Mouse (Mus musculus): ENCODE measurements around the gene Acox2. TPM values are rescaled to one million over a fixed set of nuclear protein-coding genes. Genes with fewer than 3 reads are reported as not detected.

The Acox2 gene
- polyA plus RNA-seq, 1 experiment: not detected

DNA sequence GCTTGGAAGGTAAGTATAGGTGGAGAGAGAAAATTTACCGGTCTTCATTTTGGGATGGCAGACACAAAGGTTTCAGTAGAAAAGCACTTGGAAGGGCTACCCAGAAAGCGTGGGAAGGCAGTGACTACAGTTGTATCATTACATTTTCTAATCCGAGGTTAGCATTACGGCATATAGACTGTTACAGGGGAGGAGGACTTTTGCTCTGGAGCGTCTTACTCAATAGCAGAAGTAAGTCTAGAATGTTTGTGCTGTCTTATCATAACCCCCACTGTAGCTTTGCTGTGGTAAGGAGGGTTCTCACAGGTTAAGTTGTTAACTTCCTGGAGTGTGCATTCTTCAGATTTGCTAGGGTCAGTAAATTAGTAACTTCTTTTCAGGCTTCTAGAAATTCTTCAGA, 43.1 kb downstream of the Acox2 start:
- no peak for TF ChIP-seq CEBPB (IDR thresholded peaks at IDR 0.05; ENCODE audit: low read depth)

DNA sequence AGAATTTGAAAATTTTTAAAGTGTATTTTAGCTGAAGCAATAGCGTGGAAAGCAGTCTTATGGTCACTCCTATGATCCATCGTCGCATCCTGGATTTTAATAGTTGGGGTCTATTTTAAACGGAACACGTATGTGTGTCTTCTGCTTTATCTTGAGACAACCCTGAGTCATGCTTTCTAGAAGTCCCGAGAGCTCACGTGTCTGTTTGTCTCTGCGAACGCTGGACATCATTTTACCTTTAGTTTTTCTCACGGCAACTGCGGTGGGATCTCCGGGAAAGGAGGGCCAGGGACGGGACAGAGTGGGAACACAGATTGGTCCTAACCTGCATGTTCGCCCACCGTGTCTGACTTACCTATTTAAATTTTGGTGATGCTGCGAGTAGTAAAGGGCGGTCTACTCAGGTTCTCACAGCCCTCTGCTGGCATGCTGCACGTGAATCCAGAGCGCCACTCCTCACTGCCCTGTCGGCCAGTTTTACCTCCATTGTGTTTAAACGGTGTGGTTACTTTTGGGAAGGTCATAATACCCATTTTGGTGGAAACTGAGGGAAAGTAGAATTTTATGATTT, 43.9 kb downstream of the Acox2 start:
- Histone ChIP-seq H3K79me3 (ENCODE audit: low read depth) (peaks cover 1% of the 10 kb centered on the region), H3K27me3 (ENCODE audit: control insufficient read depth, insufficient read depth, insufficient read length) (no peaks in the 10 kb centered on the region), H3K36me3 (ENCODE audit: control insufficient read depth, insufficient read depth) (no peaks in the 10 kb centered on the region), H3K4me3 (ENCODE audit: insufficient read depth, poor library complexity, severe bottlenecking) (no peak overlapping the region), H3K79me2 (ENCODE audit: control insufficient read depth, insufficient read depth) (peaks cover 12% of the 10 kb centered on the region), H3ac (ENCODE audit: control insufficient read depth, insufficient read length, low read depth) (no peak overlapping the region)
- TF ChIP-seq CEBPB (IDR thresholded peaks at IDR 0.05; ENCODE audit: low read depth): no peak
- TF ChIP-seq MYOG (IDR thresholded peaks at IDR 0.05; ENCODE audit: control insufficient read depth, extremely low read depth, insufficient read length): no peak
- no peak for TF ChIP-seq CTCF (IDR thresholded peaks at IDR 0.05; ENCODE audit: control insufficient read depth, insufficient read depth, insufficient read length)
- no peak for TF ChIP-seq USF1 (IDR thresholded peaks at IDR 0.05; ENCODE audit: low read depth)
- TF ChIP-seq FOSL1 (IDR thresholded peaks at IDR 0.05; ENCODE audit: insufficient read depth, low read length, poor library complexity, severe bottlenecking): no peak
- TF ChIP-seq MAX (IDR thresholded peaks at IDR 0.05): no peak
- no peak for TF ChIP-seq MYOD1 (IDR thresholded peaks at IDR 0.05; ENCODE audit: control insufficient read depth, insufficient read length, low read depth)

More for the DNA sequence above, 43.1 kb downstream of the Acox2 start:
- no peak overlapping the region for H3ac ChIP-seq (ENCODE audit: control insufficient read depth, insufficient read length, low read depth)
- peaks cover 1% of the 10 kb centered on the region for H3K79me3 ChIP-seq (ENCODE audit: low read depth)
- no peaks in the 10 kb centered on the region for H3K27me3 ChIP-seq (ENCODE audit: control insufficient read depth, insufficient read depth, insufficient read length)
- H3K36me3 ChIP-seq (ENCODE audit: control insufficient read depth, insufficient read depth): no peaks in the 10 kb centered on the region
- H3K4me3 ChIP-seq (ENCODE audit: insufficient read depth, poor library complexity, severe bottlenecking): no peak overlapping the region
- H3K79me2 ChIP-seq (ENCODE audit: control insufficient read depth, insufficient read depth): peaks cover 12% of the 10 kb centered on the region

DNA sequence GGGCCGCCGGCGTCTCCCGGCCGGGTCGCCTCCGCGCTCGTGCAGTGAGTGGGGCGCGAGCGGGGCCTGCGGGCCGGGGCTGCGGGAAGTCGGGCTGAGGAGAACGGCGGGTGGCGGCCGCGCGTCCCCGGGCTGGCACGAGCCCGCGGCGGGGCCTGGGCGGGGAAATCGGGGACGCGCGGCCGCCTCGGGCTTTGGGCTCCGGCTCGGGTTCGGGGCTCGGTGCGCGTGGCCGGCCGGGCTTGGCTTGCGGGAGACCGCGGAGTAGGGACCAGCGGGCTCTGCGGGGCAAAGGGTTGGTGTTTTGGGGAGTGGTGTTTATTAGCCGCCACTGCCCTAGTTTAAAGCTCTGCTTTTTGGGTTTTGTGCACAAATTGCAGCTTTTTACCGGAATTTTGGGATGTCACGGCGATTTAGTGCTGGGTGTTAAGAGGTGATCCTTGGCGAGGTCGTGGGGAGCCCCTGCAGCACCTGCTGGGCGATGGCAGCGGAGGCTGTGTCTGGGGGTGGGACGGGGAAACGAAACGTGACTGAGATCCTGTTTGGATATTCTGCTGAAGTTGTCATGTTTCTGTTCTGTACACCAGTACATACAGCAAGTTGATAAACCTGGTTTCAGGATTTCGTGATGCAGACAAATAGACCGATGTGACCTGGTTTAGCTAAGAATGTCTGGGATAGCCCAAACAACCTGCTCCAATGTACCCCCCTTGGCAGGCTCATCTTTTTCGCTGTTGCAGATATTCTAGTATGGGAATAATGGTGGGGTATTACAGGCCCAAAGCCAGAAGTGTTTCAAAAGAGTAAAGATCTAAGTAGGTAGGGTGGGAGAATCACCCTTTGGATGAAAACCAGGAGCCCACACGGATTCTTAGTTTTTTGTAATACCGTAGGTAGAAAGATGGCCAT, 44.6 kb downstream of the Acox2 start:
- peak overlapping the region; percentile 89 for H3ac ChIP-seq (ENCODE audit: control insufficient read depth, insufficient read length, low read depth)
- H3K79me3 ChIP-seq (ENCODE audit: low read depth): peaks cover 1% of the 10 kb centered on the region
- H3K79me2 ChIP-seq (ENCODE audit: control insufficient read depth, insufficient read depth): peaks cover 12% of the 10 kb centered on the region

DNA sequence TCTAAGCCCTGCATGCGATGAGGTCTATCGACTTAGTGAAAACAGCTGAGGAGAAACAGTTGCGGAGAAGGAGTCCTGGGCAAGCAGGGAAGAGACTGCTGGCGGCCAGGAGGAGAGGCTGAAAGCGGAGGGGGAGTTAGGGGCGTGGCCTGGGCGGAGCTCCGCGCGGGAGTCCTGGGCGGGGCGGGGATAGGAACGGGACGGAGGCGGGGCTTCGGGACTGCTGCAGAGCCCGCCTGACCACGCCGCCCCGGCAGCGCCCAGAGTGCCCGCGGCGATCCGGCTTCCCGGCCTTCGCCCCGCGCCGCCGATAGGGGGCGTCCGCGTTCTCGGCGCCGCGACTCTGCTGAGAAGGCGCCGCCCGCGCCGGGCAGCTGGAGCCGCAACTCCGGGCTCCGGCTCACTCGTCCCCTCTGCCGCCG, 45.3 kb downstream of the Acox2 start, which contains the start of gene Kctd6:
Kctd6 (plus strand) TSS at position 338 of the 422 bp plus-strand sequence.
- H3K79me3 ChIP-seq (ENCODE audit: low read depth): peaks cover 1% of the 10 kb centered on the region
- no peaks in the 10 kb centered on the region for H3K27me3 ChIP-seq (ENCODE audit: control insufficient read depth, insufficient read depth, insufficient read length)
- peak within 1 kb of the TSS; percentile 57 for H3K4me3 ChIP-seq (ENCODE audit: insufficient read depth, poor library complexity, severe bottlenecking)
- TF ChIP-seq MYOG (IDR thresholded peaks at IDR 0.05; ENCODE audit: control insufficient read depth, extremely low read depth, insufficient read length) (no peak), FOSL1 (IDR thresholded peaks at IDR 0.05; ENCODE audit: insufficient read depth, low read length, poor library complexity, severe bottlenecking) (no peak), CTCF (IDR thresholded peaks at IDR 0.05; ENCODE audit: control insufficient read depth, insufficient read depth, insufficient read length) (peak; percentile 95)
- peak within 1 kb of the TSS; percentile 89 for H3ac ChIP-seq (ENCODE audit: control insufficient read depth, insufficient read length, low read depth)
- no peaks in the 10 kb centered on the region for H3K36me3 ChIP-seq (ENCODE audit: control insufficient read depth, insufficient read depth)
- H3K79me2 ChIP-seq (ENCODE audit: control insufficient read depth, insufficient read depth): peaks cover 12% of the 10 kb centered on the region

More for the DNA sequence above, 44.6 kb downstream of the Acox2 start:
- Histone ChIP-seq H3K36me3 (ENCODE audit: control insufficient read depth, insufficient read depth) (no peaks in the 10 kb centered on the region), H3K4me3 (ENCODE audit: insufficient read depth, poor library complexity, severe bottlenecking) (peak overlapping the region; percentile 57), H3K27me3 (ENCODE audit: control insufficient read depth, insufficient read depth, insufficient read length) (no peaks in the 10 kb centered on the region)
- TF ChIP-seq USF1 (IDR thresholded peaks at IDR 0.05; ENCODE audit: low read depth) (no peak), FOSL1 (IDR thresholded peaks at IDR 0.05; ENCODE audit: insufficient read depth, low read length, poor library complexity, severe bottlenecking) (no peak), CTCF (IDR thresholded peaks at IDR 0.05; ENCODE audit: control insufficient read depth, insufficient read depth, insufficient read length) (no peak), MAX (IDR thresholded peaks at IDR 0.05) (no peak)

DNA sequence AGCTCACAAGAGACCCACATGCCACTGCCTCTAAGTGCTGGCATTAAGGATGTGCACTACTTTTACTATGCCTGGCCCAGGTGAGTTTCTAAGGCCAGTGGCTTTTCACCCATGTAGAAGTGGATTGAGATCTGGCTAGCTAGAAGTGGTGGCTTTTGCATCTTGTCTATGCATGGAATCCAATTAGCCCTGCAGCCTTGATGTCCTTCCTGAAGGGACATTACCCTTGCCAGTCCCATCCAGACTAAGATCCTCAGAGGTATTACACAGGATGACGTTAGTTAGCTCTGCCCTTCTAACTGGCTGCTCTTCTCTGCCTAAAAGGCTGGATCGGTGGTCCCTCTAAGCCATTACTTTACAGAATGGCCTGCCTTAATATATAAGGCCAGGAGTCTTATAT, 46.2 kb downstream of the Acox2 start:
- H3K79me2 ChIP-seq (ENCODE audit: control insufficient read depth, insufficient read depth): peaks cover 12% of the 10 kb centered on the region
- H3K36me3 ChIP-seq (ENCODE audit: control insufficient read depth, insufficient read depth): no peaks in the 10 kb centered on the region
- TF ChIP-seq CTCF (IDR thresholded peaks at IDR 0.05; ENCODE audit: control insufficient read depth, insufficient read depth, insufficient read length) (no peak), CEBPB (IDR thresholded peaks at IDR 0.05; ENCODE audit: low read depth) (no peak), MAX (IDR thresholded peaks at IDR 0.05) (no peak), MYOD1 (IDR thresholded peaks at IDR 0.05; ENCODE audit: control insufficient read depth, insufficient read length, low read depth) (no peak), FOSL1 (IDR thresholded peaks at IDR 0.05; ENCODE audit: insufficient read depth, low read length, poor library complexity, severe bottlenecking) (no peak), MYOG (IDR thresholded peaks at IDR 0.05; ENCODE audit: control insufficient read depth, extremely low read depth, insufficient read length) (no peak), USF1 (IDR thresholded peaks at IDR 0.05; ENCODE audit: low read depth) (no peak)
- no peak overlapping the region for H3K4me3 ChIP-seq (ENCODE audit: insufficient read depth, poor library complexity, severe bottlenecking)
- no peak overlapping the region for H3ac ChIP-seq (ENCODE audit: control insufficient read depth, insufficient read length, low read depth)
- H3K79me3 ChIP-seq (ENCODE audit: low read depth): no peaks in the 10 kb centered on the region
- H3K27me3 ChIP-seq (ENCODE audit: control insufficient read depth, insufficient read depth, insufficient read length): no peaks in the 10 kb centered on the region

DNA sequence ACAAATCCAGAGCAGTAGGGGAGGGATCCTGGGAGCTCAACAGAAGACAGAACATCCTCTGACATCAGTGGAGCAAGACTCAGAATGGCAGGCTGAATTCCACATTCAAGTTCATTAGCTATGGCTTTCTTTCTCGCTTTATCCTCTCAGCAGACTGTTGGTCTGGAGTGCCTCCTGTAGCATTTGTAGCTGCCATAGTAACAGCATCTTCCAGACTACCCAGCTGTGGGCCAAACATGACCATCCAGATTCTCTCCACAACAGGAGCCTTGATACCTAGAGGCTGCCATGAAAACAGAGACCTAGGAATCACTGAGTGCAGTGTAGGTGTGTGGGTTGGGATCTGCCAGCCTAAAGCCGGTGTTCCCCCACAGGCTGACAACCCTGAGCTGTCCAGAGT, 49.3 kb downstream of the Acox2 start:
- no peaks in the 10 kb centered on the region for H3K79me3 ChIP-seq (ENCODE audit: low read depth)
- H3K79me2 ChIP-seq (ENCODE audit: control insufficient read depth, insufficient read depth): peaks cover 5% of the 10 kb centered on the region
- no peaks in the 10 kb centered on the region for H3K36me3 ChIP-seq (ENCODE audit: control insufficient read depth, insufficient read depth)
- no peaks in the 10 kb centered on the region for H3K27me3 ChIP-seq (ENCODE audit: control insufficient read depth, insufficient read depth, insufficient read length)
- H3K4me3 ChIP-seq (ENCODE audit: insufficient read depth, poor library complexity, severe bottlenecking): no peak overlapping the region
- no peak for TF ChIP-seq CTCF (IDR thresholded peaks at IDR 0.05; ENCODE audit: control insufficient read depth, insufficient read depth, insufficient read length)
- no peak for TF ChIP-seq USF1 (IDR thresholded peaks at IDR 0.05; ENCODE audit: low read depth)
- no peak for TF ChIP-seq MYOG (IDR thresholded peaks at IDR 0.05; ENCODE audit: control insufficient read depth, extremely low read depth, insufficient read length)
- no peak for TF ChIP-seq FOSL1 (IDR thresholded peaks at IDR 0.05; ENCODE audit: insufficient read depth, low read length, poor library complexity, severe bottlenecking)
- TF ChIP-seq MYOD1 (IDR thresholded peaks at IDR 0.05; ENCODE audit: control insufficient read depth, insufficient read length, low read depth): no peak
- no peak for TF ChIP-seq MAX (IDR thresholded peaks at IDR 0.05)
- no peak for TF ChIP-seq CEBPB (IDR thresholded peaks at IDR 0.05; ENCODE audit: low read depth)
- no peak overlapping the region for H3ac ChIP-seq (ENCODE audit: control insufficient read depth, insufficient read length, low read depth)
